Mouse (Mus musculus) heart, adult 2 months (tissue): Measurements from ENCODE around the gene Mtmr1. TPM values are rescaled to one million over a fixed set of nuclear protein-coding genes. Genes with fewer than 3 reads are reported as not detected.

ENCODE experiments used
- DNase-seq, 2 experiments: peaks; one replicate each; pipeline ENCODE4 v3.0.0; 2021
- H3K27ac ChIP-seq: fragments of 200-600 bp; 2 replicates; pipeline ENCODE4 v1.8.1; 2022
- H3K27me3 ChIP-seq: fragments of 200-500 bp; 2 replicates; pipeline ENCODE4 v1.6.1; 2012; ENCODE audit warnings: mild to moderate bottlenecking, low read length, inconsistent platforms, mixed read lengths; ENCODE audit not compliant: control insufficient read depth, insufficient read depth
- H3K36me3 ChIP-seq: fragments of 200-500 bp; 2 replicates; pipeline ENCODE4 v1.6.1; 2012; ENCODE audit warnings: low read length, inconsistent platforms; ENCODE audit not compliant: control insufficient read depth, insufficient read depth
- H3K4me1 ChIP-seq: fragments of 200-500 bp; 2 replicates; pipeline ENCODE4 v1.6.1; 2011; ENCODE audit warnings: low read length; ENCODE audit not compliant: control insufficient read depth, insufficient read depth
- H3K4me3 ChIP-seq: fragments of 200-600 bp; 2 replicates; pipeline ENCODE4 v1.8.1; 2022
- H3K79me2 ChIP-seq: fragments of 200-500 bp; replicated peaks from 2 replicates; pipeline ENCODE4 v1.6.1; 2012; ENCODE audit warnings: mild to moderate bottlenecking, inconsistent platforms, low read length, moderate library complexity, mixed read lengths; ENCODE audit not compliant: control insufficient read depth, insufficient read depth
- H3K9ac ChIP-seq: fragments of 200-500 bp; 2 replicates; pipeline ENCODE4 v1.6.1; 2012; ENCODE audit warnings: low read depth, mild to moderate bottlenecking, control low read depth, inconsistent platforms, low read length, mixed read lengths
- CTCF ChIP-seq: fragments of 200-600 bp; IDR thresholded peaks from 2 replicates; pipeline ENCODE4 v1.8.1; 2022; ENCODE audit warnings: antibody characterized with exemption, mild to moderate bottlenecking, moderate library complexity
- EP300 ChIP-seq: fragments of 200-500 bp; IDR thresholded peaks from 2 replicates; pipeline ENCODE4 v1.6.1; 2011; ENCODE audit warnings: low read depth, low read length, control low read depth; ENCODE audit not compliant: insufficient read depth
- POLR2A ChIP-seq: fragments of 200-500 bp; IDR thresholded peaks from 2 replicates; pipeline ENCODE4 v1.6.1; 2011; ENCODE audit warnings: mild to moderate bottlenecking, low read depth, low read length, control low read depth; ENCODE audit not compliant: insufficient read depth
- WGBS: fragments of 180-500 bp; shearing (Covaris S2); methylation state at CpG from one replicate; pipeline ENCODE4 v1.1.7; 2018; 5-methylcytosine and 5-hydroxymethylcytosine counted together
- intact Hi-C: fragments of 180-260 bp; cut with DNase I; formaldehyde crosslinking; loops from one replicate; pipeline ENCODE4 v1.15.1; 2025
- polyA plus RNA-seq: library from polyadenylated mRNA; depleted of rRNA; stranded (reverse); fragments of >200 nt; gene quantifications from 2 replicates; pipeline ENCODE4 v1.2.3, GENCODE M21; 2012
- total RNA-seq, 2 experiments: library from RNA; stranded (reverse); gene quantifications; 2 replicates each; pipeline ENCODE4 v1.2.3; 2021

Mtmr1 gene
- total and polyA plus RNA-seq, 3 experiments = 8.3 to 30.0 (median 21.4) TPM

DNA sequence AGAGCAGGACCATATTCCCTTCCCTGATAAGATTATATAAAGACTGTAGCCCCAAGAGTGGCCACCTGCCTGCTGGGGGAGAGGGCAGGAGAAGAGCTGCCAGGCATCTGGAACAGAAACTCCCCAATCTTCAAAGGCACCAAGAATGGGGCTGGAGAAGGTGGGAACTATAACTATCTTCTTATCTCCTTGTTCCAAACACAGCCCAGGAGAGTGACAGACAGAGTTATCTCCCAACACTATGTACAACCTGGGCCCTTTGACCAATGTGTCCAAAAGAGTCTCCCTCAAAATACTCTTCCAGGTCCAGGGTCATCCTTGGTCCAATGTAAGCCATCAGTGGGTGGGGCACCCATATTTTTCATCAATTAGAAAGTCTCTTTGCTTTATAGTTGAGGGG is 62.9 kb downstream of the Mtmr1 start:
- H3K79me2 ChIP-seq = no peaks in the 10 kb centered on the region
- H3K27me3 ChIP-seq = no peaks in the 10 kb centered on the region
- intact Hi-C loops = loop anchor here (5.0 kb wide), 2 partner anchors 65 to 130 kb away; partner anchors contain the start of genes Cd99l2 and Hmgb3
- no peaks in the 10 kb centered on the region for H3K36me3 ChIP-seq
- no peak for DNase-seq
- H3K27ac ChIP-seq = no peak overlapping the region
- no peaks in the 10 kb centered on the region for H3K4me1 ChIP-seq
- no peak overlapping the region for H3K4me3 ChIP-seq
- no peak for TF ChIP-seq POLR2A
- no peak for TF ChIP-seq CTCF
- TF ChIP-seq EP300 = no peak
- H3K9ac ChIP-seq = no peak overlapping the region

- Histone ChIP-seq H3K4me3 (no peak overlapping the region), H3K79me2 (no peaks in the 10 kb centered on the region), H3K9ac (no peak overlapping the region), H3K36me3 (no peaks in the 10 kb centered on the region), H3K27ac (no peak overlapping the region), H3K4me1 (no peaks in the 10 kb centered on the region), H3K27me3 (no peaks in the 10 kb centered on the region)
- TF ChIP-seq POLR2A = no peak
- TF ChIP-seq CTCF = no peak
- no peak for TF ChIP-seq EP300
- DNase-seq = no peak
- intact Hi-C loops = no loop called here
- WGBS = 78% methylated on average over 5 of the region's 5 CpGs
Observed at GRCm38 (mm10) chrX:71430900-71431299, 66.3 kb downstream of the Mtmr1 start.

- intact Hi-C loops = no loop called here
- 100% methylated on average over 1 of the region's 1 CpGs for WGBS
- no peak overlapping the region for H3K27ac ChIP-seq
- no peaks in the 10 kb centered on the region for H3K36me3 ChIP-seq
- no peaks in the 10 kb centered on the region for H3K27me3 ChIP-seq
- no peak overlapping the region for H3K4me3 ChIP-seq
- no peaks in the 10 kb centered on the region for H3K79me2 ChIP-seq
- no peaks in the 10 kb centered on the region for H3K4me1 ChIP-seq
- no peak for TF ChIP-seq EP300
- TF ChIP-seq POLR2A = no peak
- no peak for TF ChIP-seq CTCF
- no peak overlapping the region for H3K9ac ChIP-seq
- no peak for DNase-seq
Observed at GRCm38 (mm10) chrX:71434448-71434847, 69.9 kb downstream of the Mtmr1 start.

DNA sequence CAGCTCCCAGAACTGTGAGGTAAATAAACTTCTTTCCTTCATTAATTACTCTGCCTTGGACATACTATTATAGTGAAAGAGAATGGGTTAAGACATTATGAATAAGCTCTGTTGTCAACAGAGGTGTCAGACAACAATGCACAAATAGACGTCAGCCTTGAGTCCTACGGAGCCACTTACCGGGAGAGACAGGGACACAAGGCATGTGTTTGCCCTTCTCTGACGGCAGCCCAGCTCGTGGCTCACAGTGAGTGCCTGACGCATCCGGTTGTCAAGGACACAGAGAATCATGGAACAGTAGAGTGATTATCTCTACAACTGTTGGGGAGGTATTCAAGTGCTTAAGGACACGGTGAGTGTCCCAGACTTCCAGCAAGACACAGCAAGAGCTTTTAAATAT is 70.3 kb downstream of the Mtmr1 start:
- H3K4me3 ChIP-seq = no peak overlapping the region
- H3K36me3 ChIP-seq = no peaks in the 10 kb centered on the region
- H3K27me3 ChIP-seq = no peaks in the 10 kb centered on the region
- 58% methylated on average over 8 of the region's 8 CpGs for WGBS
- intact Hi-C loops = no loop called here
- no peak for TF ChIP-seq EP300
- TF ChIP-seq POLR2A = no peak
- TF ChIP-seq CTCF = no peak
- no peak overlapping the region for H3K9ac ChIP-seq
- no peaks in the 10 kb centered on the region for H3K4me1 ChIP-seq
- no peak for DNase-seq
- no peaks in the 10 kb centered on the region for H3K79me2 ChIP-seq
- H3K27ac ChIP-seq = no peak overlapping the region

GRCm38 (mm10) chrX:71435542-71435941 is 71.0 kb downstream of the Mtmr1 start:
- 90% methylated on average over 2 of the region's 2 CpGs for WGBS
- Histone ChIP-seq H3K4me3 (no peak overlapping the region), H3K27me3 (no peaks in the 10 kb centered on the region), H3K79me2 (no peaks in the 10 kb centered on the region), H3K9ac (no peak overlapping the region), H3K27ac (no peak overlapping the region), H3K4me1 (no peaks in the 10 kb centered on the region), H3K36me3 (no peaks in the 10 kb centered on the region)
- no peak for DNase-seq
- intact Hi-C loops = no loop called here
- no peak for TF ChIP-seq POLR2A
- TF ChIP-seq CTCF = no peak
- no peak for TF ChIP-seq EP300

GRCm38 (mm10) chrX:71439473-71439872 is 74.9 kb downstream of the Mtmr1 start:
- no peaks in the 10 kb centered on the region for H3K79me2 ChIP-seq
- no peaks in the 10 kb centered on the region for H3K27me3 ChIP-seq
- intact Hi-C loops = no loop called here
- DNase-seq = no peak
- H3K9ac ChIP-seq = no peak overlapping the region
- H3K27ac ChIP-seq = no peak overlapping the region
- H3K4me1 ChIP-seq = no peaks in the 10 kb centered on the region; the same call in 1 of the 2 replicates
- WGBS = 82% methylated on average over 6 of the region's 6 CpGs
- H3K36me3 ChIP-seq = no peaks in the 10 kb centered on the region
- H3K4me3 ChIP-seq = no peak overlapping the region
- no peak for TF ChIP-seq POLR2A
- no peak for TF ChIP-seq EP300
- no peak for TF ChIP-seq CTCF
